Mouse (Mus musculus) limb, embryonic 14.5 days (tissue): Measurements from ENCODE around the gene Hmgcs1. TPM values are rescaled to one million over a fixed set of nuclear protein-coding genes. Genes with fewer than 3 reads are reported as not detected.

Source experiments
- ATAC-seq: fragments of 200-750 bp; cut with Nextera tagmentation; 2 replicates; pipeline ENCODE4 v1.8.0; 2017; ENCODE audit warnings: low read depth, moderate number of reproducible peaks, moderate TSS enrichment; ENCODE audit not compliant: low FRiP score
- DNase-seq: peaks from one replicate; pipeline ENCODE4 v3.0.0-alpha.2; 2015; ENCODE audit warnings: low spot score
- H3K27ac ChIP-seq: fragments of 300-500 bp; sonication (generic); replicated peaks from 2 replicates; pipeline ENCODE4 v1.5.1; 2014; ENCODE audit warnings: low read depth, mild to moderate bottlenecking, low read length, moderate library complexity, mixed read lengths
- H3K27me3 ChIP-seq: fragments of 300-500 bp; sonication (generic); 2 replicates; pipeline ENCODE4 v1.6.1; 2014; ENCODE audit warnings: low read length, mixed read lengths; ENCODE audit not compliant: control insufficient read depth, insufficient read depth
- H3K36me3 ChIP-seq: fragments of 300-500 bp; sonication (generic); 2 replicates; pipeline ENCODE4 v1.6.1; 2014; ENCODE audit warnings: mild to moderate bottlenecking, low read length, moderate library complexity, mixed read lengths; ENCODE audit not compliant: control insufficient read depth, insufficient read depth
- H3K4me1 ChIP-seq: fragments of 300-500 bp; sonication (generic); 2 replicates; pipeline ENCODE4 v1.6.1; 2014; ENCODE audit warnings: antibody characterized with exemption, low read length, mixed read lengths; ENCODE audit not compliant: control insufficient read depth, insufficient read depth
- H3K4me2 ChIP-seq: fragments of 300-500 bp; sonication (generic); replicated peaks from 2 replicates; pipeline ENCODE4 v1.6.1; 2014; ENCODE audit warnings: low read depth, mild to moderate bottlenecking, low read length, moderate library complexity; ENCODE audit not compliant: severe bottlenecking
- H3K4me3 ChIP-seq: fragments of 300-500 bp; sonication (generic); replicated peaks from 2 replicates; pipeline ENCODE4 v1.5.1; 2014; ENCODE audit warnings: low read length
- H3K9ac ChIP-seq: fragments of 300-500 bp; sonication (generic); 2 replicates; pipeline ENCODE4 v1.6.1; 2014; ENCODE audit warnings: mild to moderate bottlenecking, low read depth, low read length, moderate library complexity; ENCODE audit not compliant: severe bottlenecking
- H3K9me3 ChIP-seq: fragments of 300-500 bp; sonication (generic); 2 replicates; pipeline ENCODE4 v1.6.1; 2016; ENCODE audit warnings: low read length; ENCODE audit not compliant: control insufficient read depth
- POLR2A ChIP-seq: fragments of 200-500 bp; IDR thresholded peaks from 2 replicates; pipeline ENCODE4 v1.8.0; 2012; ENCODE audit warnings: inconsistent platforms, mild to moderate bottlenecking, moderate library complexity, borderline replicate concordance; ENCODE audit not compliant: insufficient read depth, insufficient read length; ENCODE audit errors: extremely low read depth
- WGBS: fragments of 180-500 bp; shearing (Covaris S2); extraction: QIAGEN DNeasy Blood & Tissue Kit; methylation state at CpG from one replicate; pipeline ENCODE4 v1.1.7; 2014; 5-methylcytosine and 5-hydroxymethylcytosine counted together
- polyA plus RNA-seq, 2 experiments: library from polyadenylated mRNA; depleted of rRNA in 1 of 2; stranded (reverse) in 1 of 2; unstranded in 1 of 2; fragments of >200 nt; fragmentation: Nextera tagmentation in 1 of 2; extraction: Ambion mirVana in 1 of 2; gene quantifications; 2 replicates each; pipeline versions ENCODE4 v1.2.1 to v1.2.3; 2012 to 2014

Gene Hmgcs1
- polyA plus RNA-seq, 2 experiments = 93.0 to 135 TPM

GRCm38 (mm10) chr13:119709388-119710267, 19.4 kb downstream of the Hmgcs1 start:
- WGBS = 87% methylated on average over 8 of the region's 8 CpGs
- no peak for TF ChIP-seq POLR2A
- Histone ChIP-seq H3K9me3 (no peaks in the 10 kb centered on the region), H3K4me1 (no peaks in the 10 kb centered on the region), H3K9ac (no peak overlapping the region), H3K36me3 (peaks cover 52% of the 10 kb centered on the region), H3K27me3 (no peaks in the 10 kb centered on the region), H3K4me3 (no peak overlapping the region), H3K27ac (no peak overlapping the region), H3K4me2 (no peak overlapping the region)
- ATAC-seq (no peak), DNase-seq (no peak)

DNA sequence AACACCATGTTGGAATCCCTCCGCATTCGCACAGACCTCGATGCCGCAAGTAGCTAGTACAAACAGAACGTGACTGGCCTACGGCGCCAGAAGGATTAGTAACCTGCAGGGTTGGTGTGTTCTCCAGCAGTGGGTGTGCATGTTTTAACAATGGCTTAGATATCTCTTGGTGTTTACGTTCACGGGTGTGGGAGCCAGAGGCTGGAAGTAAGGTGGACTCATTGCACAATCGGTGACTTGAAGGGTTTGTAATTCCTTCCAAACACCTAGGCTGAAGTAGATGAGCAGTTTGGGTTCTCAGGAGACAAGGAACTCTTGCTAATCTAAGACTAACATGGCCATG, 20.1 kb downstream of the Hmgcs1 start:
- Histone ChIP-seq H3K4me2 (no peak overlapping the region), H3K27ac (no peak overlapping the region), H3K36me3 (peaks cover 46% of the 10 kb centered on the region), H3K9ac (no peak overlapping the region), H3K9me3 (no peaks in the 10 kb centered on the region), H3K4me3 (no peak overlapping the region), H3K27me3 (no peaks in the 10 kb centered on the region), H3K4me1 (no peaks in the 10 kb centered on the region)
- 88% methylated on average over 10 of the region's 10 CpGs for WGBS
- DNase-seq (no peak), ATAC-seq (no peak)
- TF ChIP-seq POLR2A = no peak

- TF ChIP-seq POLR2A = no peak
- 91% methylated on average over 11 of the region's 11 CpGs for WGBS
- no peaks in the 10 kb centered on the region for H3K27me3 ChIP-seq
- no peak overlapping the region for H3K4me2 ChIP-seq
- peaks cover 29% of the 10 kb centered on the region for H3K36me3 ChIP-seq
- no peak for ATAC-seq
- no peak for DNase-seq
- no peak overlapping the region for H3K4me3 ChIP-seq
- H3K9ac ChIP-seq = no peak overlapping the region
- no peak overlapping the region for H3K27ac ChIP-seq
- H3K4me1 ChIP-seq = no peaks in the 10 kb centered on the region
- H3K9me3 ChIP-seq = no peaks in the 10 kb centered on the region
These were observed 22.3 kb downstream of the Hmgcs1 start for GRCm38 (mm10) chr13:119712463-119712862.

DNA sequence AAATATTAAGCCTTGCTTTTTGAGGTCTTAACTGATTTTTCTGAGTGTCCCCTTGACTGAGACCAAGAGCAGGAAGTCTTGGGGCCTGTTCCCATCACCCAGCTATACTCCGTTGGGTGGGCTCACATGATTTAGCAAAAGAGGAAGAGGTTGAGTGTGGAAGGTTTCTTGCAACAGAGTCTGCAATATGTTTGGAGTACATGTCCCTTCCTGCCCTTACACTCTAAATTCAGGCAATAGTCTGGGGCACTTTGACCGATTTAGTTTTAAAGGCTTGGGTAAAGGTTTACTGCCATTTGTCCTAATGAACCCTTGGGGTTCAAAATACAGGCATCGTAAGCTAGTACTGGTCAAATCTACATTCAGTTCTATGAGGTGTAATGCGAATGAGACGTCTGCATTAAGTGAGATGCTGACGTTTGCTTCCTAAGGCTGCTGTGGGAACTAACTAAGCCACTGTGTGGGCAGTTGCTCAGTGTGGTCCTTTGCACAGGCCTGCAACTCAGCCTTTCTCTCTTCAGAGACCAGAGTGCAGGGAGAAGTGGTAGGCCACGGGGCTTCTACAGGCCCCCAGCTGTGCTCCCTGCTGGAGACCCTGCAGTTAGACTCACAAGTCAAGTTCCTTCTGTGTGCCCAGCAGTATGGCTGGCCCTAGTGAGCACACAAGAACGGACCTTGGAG, 23.1 kb downstream of the Hmgcs1 start:
- no peak for DNase-seq
- Histone ChIP-seq H3K36me3 (peaks cover 29% of the 10 kb centered on the region), H3K27ac (no peak overlapping the region), H3K4me1 (no peaks in the 10 kb centered on the region), H3K9me3 (no peaks in the 10 kb centered on the region), H3K27me3 (no peaks in the 10 kb centered on the region), H3K4me2 (no peak overlapping the region), H3K9ac (no peak overlapping the region), H3K4me3 (no peak overlapping the region)
- WGBS = 71% methylated on average over 8 of the region's 8 CpGs
- TF ChIP-seq POLR2A = no peak
- no peak for ATAC-seq

DNA sequence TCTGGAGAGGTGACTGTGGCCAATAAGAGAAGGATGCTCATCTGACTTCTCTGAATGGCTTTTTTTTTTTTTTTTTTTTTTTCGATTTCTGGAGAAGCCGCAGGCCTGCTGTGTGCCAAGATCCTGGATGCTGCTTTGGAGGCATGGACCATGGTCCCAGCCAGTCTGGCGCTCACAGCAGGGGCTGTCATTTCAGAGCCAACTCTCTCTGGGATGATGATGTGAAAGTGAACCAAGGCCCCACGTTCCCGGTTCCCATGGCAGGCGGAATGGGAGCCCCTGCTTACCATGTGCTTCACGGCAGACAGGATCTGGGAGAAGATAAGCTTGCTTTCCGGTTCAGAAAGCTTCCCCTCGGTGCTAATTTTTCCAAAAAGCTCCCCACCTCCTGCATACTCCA, 23.6 kb downstream of the Hmgcs1 start:
- WGBS = 81% methylated on average over 9 of the region's 9 CpGs
- TF ChIP-seq POLR2A = no peak
- Histone ChIP-seq H3K4me3 (no peak overlapping the region), H3K4me1 (no peaks in the 10 kb centered on the region), H3K27me3 (no peaks in the 10 kb centered on the region), H3K9me3 (no peaks in the 10 kb centered on the region), H3K4me2 (no peak overlapping the region), H3K36me3 (peaks cover 23% of the 10 kb centered on the region), H3K9ac (no peak overlapping the region), H3K27ac (no peak overlapping the region)
- ATAC-seq = no peak
- no peak for DNase-seq
